Mouse (Mus musculus): ENCODE results near the gene Arsb. TPM values are rescaled to one million over a fixed set of nuclear protein-coding genes. Genes with fewer than 3 reads are reported as not detected.

Arsb gene
- total RNA-seq, 2 experiments from 2014 or later = 80.1 to 80.7 TPM

- Histone ChIP-seq H3K4me3 (no peak overlapping the region), H3K27ac (no peak overlapping the region)
- DNase-seq (ENCODE audit: extremely low spot score in 1 of 2, low spot score in 2 of 2) = no peak
- TF ChIP-seq CTCF (IDR thresholded peaks at IDR 0.05) = no peak
- intact Hi-C loops (cut with DNase I) = no loop called here
These were observed 108.0 kb downstream of the Arsb start for GRCm38 (mm10) chr13:93879426-93879825.

- no peak for DNase-seq (ENCODE audit: extremely low spot score in 1 of 2, low spot score in 2 of 2)
These were observed 110.7 kb downstream of the Arsb start for GRCm38 (mm10) chr13:93882132-93882531.

DNA sequence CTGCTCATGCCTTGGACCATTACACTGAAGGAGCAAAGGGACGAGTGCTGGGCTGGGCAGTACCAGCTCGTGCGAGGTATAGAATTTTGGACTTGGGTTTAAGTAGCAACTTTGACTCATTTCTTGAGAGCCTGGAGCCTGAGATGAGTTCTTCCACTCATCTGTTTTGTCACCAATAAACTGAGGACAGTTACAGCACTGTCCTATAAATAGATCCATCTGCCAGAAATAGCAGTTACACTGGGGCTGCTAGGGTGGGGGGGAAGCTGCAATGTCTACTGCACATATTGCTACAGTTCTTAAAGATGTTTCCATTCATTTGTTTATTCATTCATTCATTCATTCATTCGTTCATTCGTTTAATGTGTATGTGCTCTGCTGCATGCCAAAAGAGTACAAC, 115.6 kb downstream of the Arsb start:
- no peak for TF ChIP-seq CTCF (IDR thresholded peaks at IDR 0.05)
- H3K4me3 ChIP-seq = no peak overlapping the region
- no peak overlapping the region for H3K27ac ChIP-seq
- no peak for DNase-seq (ENCODE audit: extremely low spot score in 1 of 2, low spot score in 2 of 2)
- intact Hi-C loops (cut with DNase I) = no loop called here

More at GRCm38 (mm10) chr13:93882132-93882531, 110.7 kb downstream of the Arsb start:
- H3K4me3 ChIP-seq = no peak overlapping the region
- TF ChIP-seq CTCF (IDR thresholded peaks at IDR 0.05) = no peak
- intact Hi-C loops (cut with DNase I) = no loop called here
- no peak overlapping the region for H3K27ac ChIP-seq

- intact Hi-C loops (cut with DNase I) = no loop called here
- no peak overlapping the region for H3K27ac ChIP-seq
- DNase-seq (ENCODE audit: extremely low spot score in 1 of 2, low spot score in 2 of 2) = no peak
- H3K4me3 ChIP-seq = no peak overlapping the region
- TF ChIP-seq CTCF (IDR thresholded peaks at IDR 0.05) = no peak
These were observed 116.8 kb downstream of the Arsb start for GRCm38 (mm10) chr13:93888196-93888595.

GRCm38 (mm10) chr13:93888916-93889315, 117.5 kb downstream of the Arsb start:
- DNase-seq (ENCODE audit: extremely low spot score in 1 of 2, low spot score in 2 of 2) = no peak
- H3K4me3 ChIP-seq = no peak overlapping the region
- no peak for TF ChIP-seq CTCF (IDR thresholded peaks at IDR 0.05)
- no peak overlapping the region for H3K27ac ChIP-seq
- intact Hi-C loops (cut with DNase I) = no loop called here

- no peak overlapping the region for H3K27ac ChIP-seq
- intact Hi-C loops (cut with DNase I) = loop anchor here (5.0 kb wide), 1 partner anchor 227 kb away; no protein-coding TSS in a partner anchor
- DNase-seq (ENCODE audit: extremely low spot score in 1 of 2, low spot score in 2 of 2) = no peak
- no peak for TF ChIP-seq CTCF (IDR thresholded peaks at IDR 0.05)
- H3K4me3 ChIP-seq = no peak overlapping the region
These were observed 118.6 kb downstream of the Arsb start for GRCm38 (mm10) chr13:93889991-93890390.

DNA sequence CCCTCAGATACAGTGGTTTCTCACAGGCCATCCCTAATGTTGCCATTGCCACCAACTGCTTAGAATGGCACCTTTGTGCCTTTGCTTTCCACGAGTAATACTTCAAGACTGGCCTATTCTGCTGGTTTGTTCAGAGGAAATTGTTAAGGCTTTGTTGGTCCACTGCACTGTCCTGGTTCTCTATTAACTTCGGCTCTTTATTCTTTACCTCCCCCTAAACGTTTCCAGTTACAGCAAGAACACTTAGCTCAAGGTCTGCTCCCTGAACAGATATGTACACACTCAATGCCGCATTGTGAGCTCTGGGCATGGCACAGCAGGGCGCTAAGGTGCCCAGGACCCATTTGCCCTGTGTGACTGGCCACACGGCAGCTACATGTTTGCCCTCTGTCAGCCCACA, 119.8 kb downstream of the Arsb start:
- intact Hi-C loops (cut with DNase I) = loop anchor here (5.0 kb wide), 1 partner anchor 226 kb away; no protein-coding TSS in a partner anchor
- DNase-seq (ENCODE audit: extremely low spot score in 1 of 2, low spot score in 2 of 2) = no peak
- Histone ChIP-seq H3K27ac (no peak overlapping the region), H3K4me3 (no peak overlapping the region)
- TF ChIP-seq CTCF (IDR thresholded peaks at IDR 0.05) = no peak

DNA sequence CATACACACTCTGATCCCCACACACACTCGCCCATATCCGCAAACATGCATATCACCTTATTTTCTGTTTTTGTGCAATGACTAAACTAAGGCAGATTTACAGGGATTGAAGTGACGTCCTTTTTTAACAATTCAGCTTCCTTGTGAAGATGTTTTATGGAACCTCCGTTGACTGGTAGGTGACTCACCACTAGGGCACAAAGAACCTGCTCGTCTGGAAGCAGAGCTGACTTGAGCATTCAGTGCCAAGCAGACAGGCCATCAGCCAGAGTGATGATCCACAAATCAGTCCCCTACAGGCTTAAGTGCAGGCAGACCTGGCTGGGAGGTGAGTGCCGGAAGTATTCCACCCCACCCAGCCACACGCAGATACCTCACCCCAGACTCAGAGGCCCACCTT, 120.7 kb downstream of the Arsb start:
- no peak for DNase-seq (ENCODE audit: extremely low spot score in 1 of 2, low spot score in 2 of 2)
- intact Hi-C loops (cut with DNase I) = loop anchor here (5.0 kb wide), 1 partner anchor 225 kb away; no protein-coding TSS in a partner anchor
- Histone ChIP-seq H3K27ac (no peak overlapping the region), H3K4me3 (no peak overlapping the region)
- TF ChIP-seq CTCF (IDR thresholded peaks at IDR 0.05) = no peak; the same call in none of the 2 replicates

DNA sequence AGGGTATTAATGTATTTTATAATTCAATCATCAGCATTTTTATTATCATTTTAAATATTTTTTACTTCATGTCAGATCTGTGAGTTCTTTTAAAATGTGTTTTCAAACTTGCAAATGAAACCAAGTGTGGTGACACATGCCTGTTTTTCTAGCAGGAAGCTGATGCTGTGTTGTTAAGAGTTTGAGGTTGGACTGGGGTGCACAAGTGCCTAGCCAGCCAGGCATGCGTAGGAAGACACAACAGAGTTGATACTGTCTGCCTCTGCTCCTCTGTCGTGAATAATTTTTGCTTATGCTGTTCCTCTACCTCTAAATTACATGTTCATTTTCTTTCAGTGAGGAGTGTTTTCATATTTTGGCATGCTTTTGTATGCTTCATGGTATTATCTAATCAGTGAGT, 122.7 kb downstream of the Arsb start:
- TF ChIP-seq CTCF (IDR thresholded peaks at IDR 0.05) = no peak
- Histone ChIP-seq H3K27ac (no peak overlapping the region), H3K4me3 (no peak overlapping the region)
- intact Hi-C loops (cut with DNase I) = loop anchor here (5.0 kb wide), 1 partner anchor 223 kb away; no protein-coding TSS in a partner anchor
- no peak for DNase-seq (ENCODE audit: extremely low spot score in 1 of 2, low spot score in 2 of 2)

GRCm38 (mm10) chr13:93895430-93895829, 124.0 kb downstream of the Arsb start:
- Histone ChIP-seq H3K27ac (no peak overlapping the region), H3K4me3 (no peak overlapping the region)
- no peak for TF ChIP-seq CTCF (IDR thresholded peaks at IDR 0.05)
- no peak for DNase-seq (ENCODE audit: extremely low spot score in 1 of 2, low spot score in 2 of 2)
- intact Hi-C loops (cut with DNase I) = no loop called here

DNA sequence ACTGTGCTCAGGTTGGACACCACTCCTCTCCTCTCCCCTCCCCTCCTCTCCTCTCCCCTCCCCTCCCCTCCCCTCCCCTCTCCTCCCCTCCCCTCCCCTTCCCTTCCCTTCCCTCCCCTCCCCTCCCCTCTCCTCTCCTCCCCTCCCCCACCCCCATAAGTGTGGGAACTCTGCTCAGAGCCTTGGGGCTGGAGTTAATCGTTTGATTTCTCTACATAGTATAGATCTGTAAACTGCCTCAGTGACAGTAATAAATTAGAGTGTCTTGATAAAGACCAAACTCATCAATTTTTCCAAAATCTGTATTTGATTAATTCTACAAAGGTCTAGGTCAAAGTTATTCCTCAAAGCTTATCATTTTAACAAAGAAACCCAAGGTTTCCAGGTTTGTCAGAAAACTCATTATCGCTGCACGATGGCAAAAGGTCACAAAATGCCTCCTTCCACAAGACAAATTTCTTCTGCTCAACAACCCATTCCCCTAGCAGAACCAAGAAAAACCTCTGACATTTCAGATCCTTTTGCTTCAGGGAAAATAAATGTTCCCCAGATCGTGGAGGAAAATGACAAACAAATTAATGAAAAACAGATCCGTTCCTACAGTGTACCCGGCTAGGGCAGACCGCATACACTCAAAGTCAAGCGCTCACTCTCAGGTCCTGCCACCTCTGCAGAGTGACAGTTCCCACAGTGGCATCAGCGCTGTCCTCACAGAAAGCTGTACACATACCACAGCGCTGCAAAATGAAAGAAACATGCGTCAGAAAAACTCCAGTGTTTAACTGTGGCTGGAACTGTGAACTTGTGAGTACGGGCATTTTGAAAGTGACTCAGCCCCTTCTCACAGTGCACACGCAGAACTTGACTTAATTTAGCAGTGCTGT, 126.8 kb downstream of the Arsb start:
- DNase-seq (ENCODE audit: extremely low spot score in 1 of 2, low spot score in 2 of 2) = no peak
- no peak overlapping the region for H3K4me3 ChIP-seq
- H3K27ac ChIP-seq = no peak overlapping the region
- intact Hi-C loops (cut with DNase I) = no loop called here
- TF ChIP-seq CTCF (IDR thresholded peaks at IDR 0.05) = no peak

GRCm38 (mm10) chr13:93899378-93900256, 128.2 kb downstream of the Arsb start:
- no peak for DNase-seq (ENCODE audit: extremely low spot score in 1 of 2, low spot score in 2 of 2)
- intact Hi-C loops (cut with DNase I) = no loop called here
- TF ChIP-seq CTCF (IDR thresholded peaks at IDR 0.05) = no peak
- no peak overlapping the region for H3K27ac ChIP-seq
- no peak overlapping the region for H3K4me3 ChIP-seq

Data from left cerebral cortex, adult 2 months (tissue).